Mouse (Mus musculus): ENCODE measurements around the gene Mnt.

DNA sequence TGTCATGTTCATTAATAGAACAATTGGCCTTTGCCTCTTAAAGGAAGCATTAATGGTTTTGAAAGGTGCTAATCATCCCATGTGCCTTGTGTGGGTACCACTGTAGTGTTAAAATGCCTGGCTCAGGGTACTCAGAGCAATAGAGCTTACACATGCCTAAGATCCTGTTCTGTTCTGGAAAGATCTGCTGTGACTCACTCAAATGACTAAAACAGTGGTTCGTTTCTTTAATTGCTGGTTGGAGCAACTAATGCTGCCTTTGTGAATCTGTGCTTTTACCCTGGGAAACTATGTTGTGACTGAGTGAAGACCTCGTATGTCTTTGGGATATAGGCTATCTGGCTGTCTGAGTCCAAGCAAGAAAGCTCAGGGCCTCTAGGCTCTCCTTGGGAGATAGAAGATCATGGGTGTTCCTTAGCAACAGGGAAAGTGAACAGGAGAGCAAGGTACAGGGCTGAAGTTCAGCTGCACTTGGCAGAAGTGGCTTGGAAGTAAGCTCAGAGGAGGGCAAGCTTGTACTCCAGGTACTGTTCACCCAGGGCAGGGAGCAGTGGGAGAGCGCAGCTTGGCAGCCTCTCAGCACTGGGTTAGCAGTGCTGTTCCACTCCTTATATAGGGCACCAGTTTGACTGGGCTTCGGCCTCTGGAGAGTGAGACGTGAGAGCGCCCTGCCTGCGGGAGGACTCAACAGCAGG lies 7.8 kb upstream of the Mnt start:
- TF ChIP-seq EP300 (IDR thresholded peaks at IDR 0.05; ENCODE audit: insufficient read depth, low read depth, low read length) = no peak
- TF ChIP-seq POLR2A (IDR thresholded peaks at IDR 0.05; ENCODE audit: insufficient read depth, low read length) = no peak
- no peak for TF ChIP-seq CTCF (IDR thresholded peaks at IDR 0.05; ENCODE audit: low read depth, low read length)
